Mouse (Mus musculus) liver, embryonic 13.5 days (tissue): Measurements from ENCODE around the gene Brd3. TPM values are rescaled to one million over a fixed set of nuclear protein-coding genes. Genes with fewer than 3 reads are reported as not detected.
"Not testable (repeated sequence)": the region's sequence is repeated elsewhere in the genome, so short reads cannot be mapped to it uniquely, and the experiment has no call there.

Experiments
- ATAC-seq: fragments of 200-750 bp; cut with Nextera tagmentation; 2 replicates; pipeline ENCODE4 v1.8.0; 2017; ENCODE audit warnings: low read depth, mild to moderate bottlenecking, moderate number of reproducible peaks, moderate library complexity
- DNase-seq: peaks from one replicate; pipeline ENCODE4 v3.0.0; 2022
- H3K27ac ChIP-seq: fragments of 300-500 bp; sonication (generic); 2 replicates; pipeline ENCODE4 v1.5.1; 2015; ENCODE audit warnings: moderate library complexity, mild to moderate bottlenecking, inconsistent platforms
- H3K27me3 ChIP-seq: fragments of 300-500 bp; sonication (generic); 2 replicates; pipeline ENCODE4 v1.6.1; 2015; ENCODE audit warnings: mild to moderate bottlenecking, inconsistent platforms
- H3K36me3 ChIP-seq: fragments of 300-500 bp; sonication (generic); 2 replicates; pipeline ENCODE4 v1.6.1; 2015; ENCODE audit warnings: mild to moderate bottlenecking, inconsistent platforms
- H3K4me1 ChIP-seq: fragments of 300-500 bp; sonication (generic); replicated peaks from 2 replicates; pipeline ENCODE4 v1.6.1; 2015; ENCODE audit warnings: inconsistent platforms
- H3K4me2 ChIP-seq: fragments of 300-500 bp; sonication (generic); 2 replicates; pipeline ENCODE4 v1.6.1; 2015; ENCODE audit warnings: inconsistent platforms, mild to moderate bottlenecking, moderate library complexity
- H3K4me3 ChIP-seq: fragments of 300-500 bp; sonication (generic); replicated peaks from 2 replicates; pipeline ENCODE4 v1.5.1; 2015; ENCODE audit warnings: mild to moderate bottlenecking, inconsistent platforms
- H3K9ac ChIP-seq: fragments of 300-500 bp; sonication (generic); 2 replicates; pipeline ENCODE4 v1.6.1; 2015; ENCODE audit warnings: mild to moderate bottlenecking, inconsistent platforms
- H3K9me3 ChIP-seq: fragments of 300-500 bp; sonication (generic); replicated peaks from 2 replicates; pipeline ENCODE4 v1.6.1; 2016; ENCODE audit warnings: inconsistent platforms
- WGBS: fragments of 180-500 bp; shearing (Covaris S2); methylation state at CpG from one replicate; pipeline ENCODE4 v1.1.7; 2015; ENCODE audit not compliant: insufficient replicate concordance; 5-methylcytosine and 5-hydroxymethylcytosine counted together
- polyA plus RNA-seq: library from polyadenylated mRNA; unstranded; fragments of >200 nt; fragmentation: Nextera tagmentation; extraction: Ambion mirVana; gene quantifications from 2 replicates; pipeline ENCODE4 v1.2.1, GENCODE M21; 2015

The Brd3 gene
- polyA plus RNA-seq, 1 experiment from 2014 or later, result 25.0 TPM

DNA sequence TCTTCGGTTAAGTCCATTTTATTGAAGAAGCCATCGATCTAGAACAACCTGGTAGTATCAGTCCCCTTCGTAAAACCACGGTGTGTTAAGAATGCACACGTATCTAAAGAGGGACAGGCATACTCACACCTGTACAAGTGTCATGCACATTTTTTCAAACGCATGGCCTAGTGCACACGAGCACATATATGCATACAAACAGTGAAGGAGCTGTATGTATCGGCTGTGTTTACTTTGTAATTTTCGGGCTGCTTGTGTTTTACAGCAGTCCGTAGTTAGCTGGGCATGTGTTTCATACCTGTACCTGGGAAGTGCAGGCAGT lies 33.0 kb upstream of the Brd3 start:
- Histone ChIP-seq H3K27ac (peak overlapping the region; percentile 88), H3K9me3 (no peaks in the 10 kb centered on the region), H3K9ac (peak overlapping the region; percentile 70), H3K4me2 (peak overlapping the region; percentile 76), H3K4me1 (peaks cover 24% of the 10 kb centered on the region), H3K36me3 (peaks cover 24% of the 10 kb centered on the region), H3K4me3 (peak overlapping the region; percentile 58), H3K27me3 (no peaks in the 10 kb centered on the region)
- ATAC-seq (peak; percentile 10), DNase-seq (no peak)
- WGBS, result 20% methylated on average over 10 of the region's 10 CpGs

DNA sequence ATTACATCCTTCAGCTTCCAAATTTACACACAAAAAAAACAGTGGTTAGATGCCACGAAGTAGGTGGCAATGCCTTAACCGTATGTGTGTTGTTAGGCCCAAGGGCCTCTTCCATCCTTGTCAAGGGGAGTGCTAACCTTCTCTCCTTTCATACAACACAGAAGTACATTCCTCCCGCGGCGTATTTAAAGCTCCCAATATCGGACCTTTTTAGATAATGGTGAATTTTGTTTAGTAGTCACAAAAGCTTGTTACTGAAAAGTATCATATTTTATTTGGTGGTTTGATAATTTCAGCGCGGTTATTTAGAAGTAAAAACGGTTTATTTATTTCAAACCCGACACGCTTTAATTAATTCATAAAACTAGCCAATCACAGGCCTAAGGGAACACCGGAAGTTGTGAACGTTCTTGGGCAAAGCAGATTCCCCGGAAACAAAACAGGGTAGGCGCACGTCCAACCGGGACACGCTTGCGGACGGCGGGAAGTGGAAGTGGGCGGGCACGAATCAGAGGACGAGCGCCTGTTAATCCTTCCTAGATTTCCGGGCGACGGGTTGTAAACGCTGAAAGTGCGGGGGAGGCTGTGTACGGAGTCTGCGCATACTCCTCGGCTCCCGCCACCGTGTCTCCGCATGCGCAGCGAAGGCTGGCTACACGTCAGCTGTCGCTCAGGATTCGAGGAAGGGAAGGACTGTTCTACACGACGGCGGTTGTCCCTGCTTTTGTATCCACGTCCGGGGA lies 32.5 kb upstream of the Brd3 start:
- Histone ChIP-seq H3K36me3 (peaks cover 30% of the 10 kb centered on the region), H3K4me1 (peaks cover 24% of the 10 kb centered on the region), H3K27me3 (no peaks in the 10 kb centered on the region), H3K4me2 (peak overlapping the region; percentile 76), H3K4me3 (peak overlapping the region; percentile 58), H3K9me3 (no peaks in the 10 kb centered on the region), H3K27ac (peak overlapping the region; percentile 88), H3K9ac (peak overlapping the region; percentile 70)
- peak; percentile 93 for DNase-seq
- ATAC-seq, result peak; percentile 95
- under 1% methylated on average over 46 of the region's 46 CpGs for WGBS

DNA sequence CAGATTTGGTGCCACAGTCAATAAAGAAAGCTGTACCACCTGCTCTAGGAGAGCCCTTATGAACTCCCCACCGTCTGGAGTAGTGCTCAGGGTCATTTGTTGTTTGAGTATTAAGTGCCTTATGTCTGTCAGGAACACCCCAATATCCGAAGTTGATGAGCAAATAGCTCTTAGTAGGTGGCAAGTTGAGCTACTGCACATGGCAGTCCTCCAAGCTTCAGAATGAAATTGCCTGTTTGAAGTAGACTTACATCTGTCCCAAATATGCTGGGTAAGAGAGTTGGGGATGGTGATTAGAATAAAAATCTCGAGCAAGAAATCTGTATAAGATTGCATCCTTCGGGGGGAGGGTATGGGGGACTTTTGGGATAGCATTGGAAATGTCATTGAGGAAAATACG lies 31.9 kb upstream of the Brd3 start:
- peaks cover 24% of the 10 kb centered on the region for H3K4me1 ChIP-seq
- peak overlapping the region; percentile 35 for H3K4me2 ChIP-seq
- no peak for DNase-seq
- no peaks in the 10 kb centered on the region for H3K9me3 ChIP-seq
- 0 out of 2 replicates have a peak overlapping the region, but pooled peaks have one; percentile 0 for H3K4me3 ChIP-seq
- 19% methylated on average over 5 of the region's 5 CpGs for WGBS
- no peak for ATAC-seq
- peaks cover 34% of the 10 kb centered on the region for H3K36me3 ChIP-seq
- H3K27me3 ChIP-seq, result no peaks in the 10 kb centered on the region
- peak overlapping the region; percentile 18; the same call in 1 of the 2 replicates for H3K9ac ChIP-seq
- H3K27ac ChIP-seq, result no peak overlapping the region; the same call in 1 of the 2 replicates

DNA sequence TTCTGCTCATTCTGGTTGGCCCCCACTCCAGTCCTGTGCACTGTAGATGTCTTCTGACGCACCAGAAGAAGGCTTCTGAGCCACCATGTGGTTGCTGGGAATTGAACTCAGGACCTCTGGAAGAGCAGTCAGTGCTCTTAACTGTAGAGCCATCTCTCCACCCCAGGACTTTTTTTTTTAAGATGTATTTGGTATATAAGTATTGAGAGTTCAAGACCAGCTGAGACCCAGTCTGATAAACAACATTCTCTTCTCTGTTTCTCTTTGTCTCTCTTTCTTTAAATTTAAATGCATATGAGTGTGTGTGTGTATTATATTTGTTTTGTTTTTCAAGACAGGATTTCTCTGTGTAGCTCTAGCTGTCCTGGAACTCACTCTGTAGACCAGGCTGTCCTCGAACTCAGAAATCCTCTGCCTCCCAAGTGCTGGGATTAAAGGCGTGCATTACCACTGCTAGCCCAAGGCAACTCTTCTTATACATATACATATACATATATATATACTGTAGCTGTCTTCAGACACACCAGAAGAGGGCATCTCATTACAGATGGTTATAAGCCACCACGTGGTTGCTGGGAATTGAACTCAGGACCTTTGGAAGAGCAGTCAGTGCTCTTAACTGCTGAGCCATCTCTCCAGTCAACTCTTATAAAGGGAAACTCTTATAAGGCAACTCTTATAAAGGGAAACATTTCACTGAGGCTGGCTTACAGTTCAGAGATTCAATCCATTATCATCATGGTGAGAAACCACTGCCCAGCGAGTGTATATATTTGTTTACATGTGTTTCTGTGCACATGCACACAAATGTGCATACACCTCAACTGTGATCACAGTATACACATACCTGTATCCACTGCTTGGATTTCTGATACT lies 31.2 kb upstream of the Brd3 start:
- not testable (repeated sequence) for ATAC-seq, H3K9me3 ChIP-seq, H3K27me3 ChIP-seq, H3K27ac ChIP-seq, H3K4me3 ChIP-seq, DNase-seq
- Histone ChIP-seq H3K4me2 (peak overlapping the region; percentile 35), H3K9ac (peak overlapping the region; percentile 18; the same call in 1 of the 2 replicates), H3K36me3 (peaks cover 39% of the 10 kb centered on the region), H3K4me1 (peaks cover 24% of the 10 kb centered on the region)
- WGBS, result 62% methylated on average over 5 of the region's 5 CpGs

DNA sequence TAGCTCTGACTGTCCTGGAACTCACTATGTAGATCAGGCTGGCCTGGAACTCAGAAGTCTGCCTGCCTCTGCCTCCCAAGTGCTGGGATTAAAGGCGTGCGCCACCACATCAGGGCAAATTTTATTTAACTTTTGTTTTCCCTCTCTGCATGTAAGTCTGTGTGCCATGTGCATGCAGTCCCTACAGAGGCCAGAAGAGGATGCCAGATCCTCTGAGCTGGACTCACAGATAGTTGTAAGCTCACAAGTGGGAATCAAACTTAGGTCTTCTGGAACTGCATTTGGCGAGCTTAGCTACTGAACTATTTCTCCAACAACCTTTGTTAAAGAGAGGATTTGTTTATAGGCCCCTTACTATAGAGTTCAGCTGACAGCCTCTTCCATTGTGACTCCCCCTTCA lies 10.8 kb upstream of the Brd3 start:
- H3K4me3 ChIP-seq, result no peak overlapping the region
- no peak overlapping the region for H3K4me2 ChIP-seq
- ATAC-seq, result no peak
- DNase-seq, result no peak
- H3K27ac ChIP-seq, result no peak overlapping the region
- 71% methylated on average over 3 of the region's 3 CpGs for WGBS
- peaks cover 38% of the 10 kb centered on the region for H3K4me1 ChIP-seq
- H3K9me3 ChIP-seq, result no peaks in the 10 kb centered on the region
- no peak overlapping the region for H3K9ac ChIP-seq
- H3K36me3 ChIP-seq, result peaks cover 52% of the 10 kb centered on the region
- H3K27me3 ChIP-seq, result no peaks in the 10 kb centered on the region

DNA sequence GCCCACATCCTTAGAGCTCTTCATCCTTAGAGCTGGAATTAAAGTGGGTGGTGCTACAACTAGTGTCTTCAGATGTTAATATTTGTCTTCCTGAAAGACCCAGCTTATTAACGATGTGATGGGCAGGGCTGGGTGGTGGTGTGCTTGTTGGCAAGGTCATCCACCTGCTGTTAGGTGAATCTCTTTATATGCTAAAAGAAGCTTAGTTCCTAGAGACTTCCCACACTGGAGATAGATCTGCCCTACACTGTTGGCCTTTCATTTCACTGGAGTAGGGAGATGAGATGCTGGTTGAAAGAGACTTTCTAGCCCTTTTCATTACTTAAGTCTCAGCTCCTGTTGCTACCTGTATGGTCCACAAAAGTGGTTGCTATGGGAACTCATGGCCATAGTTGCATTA lies 8.8 kb upstream of the Brd3 start:
- 5% methylated on average over 1 of the region's 1 CpGs for WGBS
- H3K9me3 ChIP-seq, result no peaks in the 10 kb centered on the region; the same call in 1 of the 2 replicates
- peak overlapping the region; percentile 96 for H3K9ac ChIP-seq
- H3K36me3 ChIP-seq, result peaks cover 34% of the 10 kb centered on the region
- no peak for ATAC-seq
- no peak for DNase-seq
- H3K4me1 ChIP-seq, result peaks cover 42% of the 10 kb centered on the region
- peak overlapping the region; percentile 93 for H3K4me3 ChIP-seq
- no peak overlapping the region for H3K27ac ChIP-seq
- H3K27me3 ChIP-seq, result no peaks in the 10 kb centered on the region
- peak overlapping the region; percentile 97 for H3K4me2 ChIP-seq

DNA sequence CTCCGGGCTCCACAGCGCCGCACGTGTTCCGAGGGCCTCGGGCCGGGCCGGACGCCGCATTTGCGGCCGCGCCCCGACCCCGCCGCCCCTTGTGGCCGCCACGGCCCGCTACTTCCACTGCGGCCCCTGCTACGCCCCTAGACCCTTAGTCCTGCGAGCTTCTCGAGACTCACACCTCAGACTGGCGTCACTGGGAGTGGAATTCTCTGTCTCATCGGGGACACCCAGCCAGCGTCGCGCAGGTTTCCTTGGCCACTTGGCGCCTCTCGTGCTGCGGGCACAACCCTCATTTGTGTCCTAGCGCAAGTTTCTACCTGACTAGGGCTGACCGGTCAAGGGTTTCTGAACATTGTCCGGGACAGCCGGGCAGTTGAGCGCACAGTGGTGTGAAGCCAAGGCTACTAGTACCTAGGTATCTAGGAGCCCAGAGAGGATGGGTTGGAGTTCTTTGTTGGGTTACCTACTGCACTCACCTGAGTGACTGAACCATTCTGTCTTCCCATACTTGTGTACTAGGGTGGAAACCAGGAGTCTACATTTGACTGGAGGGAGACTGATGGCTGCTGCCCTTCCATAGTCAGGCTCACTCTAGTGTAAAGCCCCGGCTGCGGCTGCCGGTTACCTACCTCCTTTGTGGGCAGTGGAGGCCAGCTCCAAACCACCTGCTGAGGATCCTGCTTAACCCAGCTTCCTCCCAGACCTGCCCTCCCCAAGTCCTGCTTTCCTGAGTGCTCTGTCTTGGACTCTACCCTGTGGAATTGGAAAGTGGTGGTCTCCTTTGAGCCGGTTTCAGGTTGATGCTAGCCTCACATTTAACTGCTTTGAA lies 8.1 kb upstream of the Brd3 start:
- Histone ChIP-seq H3K27me3 (no peaks in the 10 kb centered on the region), H3K4me1 (peaks cover 42% of the 10 kb centered on the region), H3K36me3 (peaks cover 27% of the 10 kb centered on the region), H3K9ac (peak overlapping the region; percentile 96), H3K27ac (peak overlapping the region; percentile 82), H3K4me2 (peak overlapping the region; percentile 97), H3K4me3 (peak overlapping the region; percentile 93), H3K9me3 (no peaks in the 10 kb centered on the region; the same call in 1 of the 2 replicates)
- no peak for DNase-seq
- WGBS, result under 1% methylated on average over 39 of the region's 40 CpGs
- peak; percentile 35 for ATAC-seq

DNA sequence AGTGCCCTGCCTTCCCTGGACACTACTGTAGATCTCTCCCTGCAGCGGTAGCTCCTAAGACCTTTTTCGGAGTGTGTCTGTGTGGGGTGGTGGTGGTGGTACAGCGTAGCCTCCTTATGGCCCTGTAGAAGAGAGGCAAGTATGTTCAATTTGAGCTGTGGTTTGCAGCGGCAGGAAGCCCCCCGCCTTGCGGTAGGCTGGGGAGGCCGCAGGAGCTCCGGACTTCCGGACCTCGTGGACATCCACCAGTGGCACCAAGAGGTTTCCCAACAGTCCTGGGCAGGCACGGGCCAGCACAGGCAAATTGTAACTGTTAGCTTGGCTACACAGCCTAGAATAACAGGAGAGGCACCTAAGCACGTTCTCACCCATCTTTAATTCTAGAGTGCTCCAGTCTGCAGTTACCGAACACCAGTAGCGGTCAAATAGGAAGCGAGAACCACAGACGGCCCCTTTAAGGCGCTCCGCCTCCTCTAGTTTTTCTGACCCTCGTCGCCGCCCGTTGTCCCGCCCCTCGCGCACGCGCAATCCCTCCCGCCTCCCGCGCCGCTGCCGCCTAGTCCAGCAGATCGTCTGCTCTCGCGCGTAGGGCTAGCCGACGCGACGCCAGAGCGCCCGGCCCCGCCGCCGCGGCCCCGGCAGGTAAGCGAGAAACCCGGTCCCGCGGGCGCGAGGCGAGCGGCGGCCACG lies 7.3 kb upstream of the Brd3 start, which contains the start of gene Wdr5:
Gene Wdr5 (plus strand): TSS at position 519 of the 690 bp plus-strand sequence.
- ATAC-seq (peak; percentile 88), DNase-seq (peak; percentile 93)
- H3K9me3 ChIP-seq, result no peaks in the 10 kb centered on the region; the same call in 1 of the 2 replicates
- H3K27me3 ChIP-seq, result no peaks in the 10 kb centered on the region
- under 1% methylated on average over 57 of the region's 57 CpGs for WGBS
- peaks cover 42% of the 10 kb centered on the region for H3K4me1 ChIP-seq
- peak within 1 kb of the TSS; percentile 93 for H3K4me3 ChIP-seq
- peak within 1 kb of the TSS; percentile 97 for H3K4me2 ChIP-seq
- H3K9ac ChIP-seq, result peak within 1 kb of the TSS; percentile 96
- H3K36me3 ChIP-seq, result peaks cover 19% of the 10 kb centered on the region
- H3K27ac ChIP-seq, result peak within 1 kb of the TSS; percentile 82

DNA sequence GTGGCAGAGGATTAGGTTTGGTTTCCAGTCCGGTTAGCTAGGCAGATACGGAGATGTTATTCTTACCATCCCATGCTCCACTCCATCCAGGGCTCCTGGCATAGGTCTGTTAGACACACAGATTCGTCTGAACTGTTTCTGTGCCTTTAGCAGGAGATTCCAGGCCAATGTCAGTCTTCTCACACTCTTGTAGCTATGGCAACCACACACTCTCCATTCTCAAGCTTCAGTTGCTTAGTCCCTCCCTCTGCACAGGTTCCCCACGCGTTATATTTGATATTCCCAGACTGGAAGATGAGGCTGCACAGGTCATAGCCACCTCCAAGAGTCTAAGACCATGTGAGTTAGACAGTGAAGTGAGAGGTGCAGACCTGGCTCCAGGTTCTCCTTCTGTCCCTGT lies 6.4 kb upstream of the Brd3 start:
- WGBS, result 52% methylated on average over 5 of the region's 5 CpGs
- H3K4me3 ChIP-seq, result peak overlapping the region; percentile 93
- peak overlapping the region; percentile 96 for H3K9ac ChIP-seq
- H3K36me3 ChIP-seq, result peaks cover 10% of the 10 kb centered on the region
- peaks cover 51% of the 10 kb centered on the region for H3K4me1 ChIP-seq
- no peaks in the 10 kb centered on the region for H3K27me3 ChIP-seq
- H3K27ac ChIP-seq, result peak overlapping the region; percentile 82
- DNase-seq, result no peak
- no peaks in the 10 kb centered on the region; the same call in 1 of the 2 replicates for H3K9me3 ChIP-seq
- H3K4me2 ChIP-seq, result peak overlapping the region; percentile 97
- no peak for ATAC-seq

DNA sequence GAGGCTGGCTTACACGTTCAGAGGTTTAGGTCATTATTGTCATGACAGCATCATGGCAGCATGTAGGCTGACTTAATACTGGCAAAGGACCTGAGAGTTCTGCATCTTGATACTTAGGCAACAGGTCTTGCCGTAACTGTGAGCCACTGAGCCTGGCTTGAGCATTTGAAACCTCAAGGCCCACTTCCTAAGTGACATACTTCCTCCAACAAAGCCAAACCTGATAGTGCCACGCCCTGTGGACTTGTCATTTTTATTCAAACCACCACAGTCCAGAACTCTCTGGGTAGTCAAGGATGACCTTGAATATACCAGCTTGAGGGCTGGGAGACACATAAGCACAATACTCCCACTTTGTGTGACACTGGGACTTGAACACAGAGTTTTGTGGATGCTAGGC lies 5.4 kb upstream of the Brd3 start:
- H3K27me3 ChIP-seq, result no peaks in the 10 kb centered on the region
- no peak overlapping the region for H3K9ac ChIP-seq
- no peak for DNase-seq
- H3K4me3 ChIP-seq, result no peak overlapping the region
- no peak for ATAC-seq
- no peak overlapping the region for H3K27ac ChIP-seq
- peaks cover 57% of the 10 kb centered on the region for H3K4me1 ChIP-seq
- peaks cover under 1% of the 10 kb centered on the region; the same call in 1 of the 2 replicates for H3K36me3 ChIP-seq
- H3K9me3 ChIP-seq, result no peaks in the 10 kb centered on the region; the same call in 1 of the 2 replicates
- no peak overlapping the region for H3K4me2 ChIP-seq
- 75% methylated on average over 3 of the region's 3 CpGs for whole genome bisulfite sequencing
